Mouse (Mus musculus) c-Kit-positive CD71-positive TER-119-positive erythroid progenitor cells, embryonic 14.5 days (primary cell): ENCODE measurements around the gene Spp2.

ENCODE experiments used
- DNase-seq: peaks from one replicate; pipeline ENCODE4 v3.0.0-alpha.2; 2013; ENCODE audit warnings: low spot score

The Spp2 gene

GRCm38 (mm10) chr1:88467866-88468265 is 61.1 kb downstream of the Spp2 start:
- no peak for DNase-seq

- DNase-seq = no peak
Measured at GRCm38 (mm10) chr1:88468335-88468734, 61.6 kb downstream of the Spp2 start.

- no peak for DNase-seq
Measured at GRCm38 (mm10) chr1:88469746-88470145, 63.0 kb downstream of the Spp2 start.

- DNase-seq = no peak
Measured at GRCm38 (mm10) chr1:88472258-88472657, 65.5 kb downstream of the Spp2 start.

- no peak for DNase-seq
Measured at GRCm38 (mm10) chr1:88473899-88474298, 67.1 kb downstream of the Spp2 start.

GRCm38 (mm10) chr1:88474598-88474997 is 67.8 kb downstream of the Spp2 start:
- DNase-seq = no peak

GRCm38 (mm10) chr1:88475502-88475953 is 68.8 kb downstream of the Spp2 start:
- DNase-seq = no peak
